Mouse (Mus musculus): ENCODE measurements at regions not wholly inside any gene's neighbourhood (a gene's known extent, or its start where the extent isn't known, plus 50 kb on each side); places are given as distances from the start of the nearest gene placed in this dataset.
A peak's percentile ranks its signal among the peaks of the same experiment; 100 is the strongest.

GRCm38 (mm10) chr5:41971201-41971600 lies 96.6 kb upstream of the Gm16223 start:
- TF ChIP-seq EP300 (optimal IDR thresholded peaks at IDR 0.05) (no peak), CTCF (IDR thresholded peaks at IDR 0.05; ENCODE audit: low read depth) (peak; percentile 42)

Data from stomach, postnatal 0 days (tissue).